Mouse (Mus musculus) gastrocnemius, adult 18-20 months (tissue): ENCODE results near the gene Casq1. TPM values are rescaled to one million over a fixed set of nuclear protein-coding genes. Genes with fewer than 3 reads are reported as not detected.
A peak's percentile ranks its signal among the peaks of the same experiment; 100 is the strongest.
"Not testable (repeated sequence)": the region's sequence is repeated elsewhere in the genome, so short reads cannot be mapped to it uniquely, and the experiment has no call there.

Experiments
- DNase-seq: peaks from one replicate; pipeline ENCODE4 v3.0.0; 2021; ENCODE audit warnings: low spot score
- long read RNA-seq, 2 experiments: library from polyadenylated mRNA; stranded (forward); transcript quantifications; one replicate each; pipeline ENCODE4 v2.0.0; 2021
- total RNA-seq, 2 experiments: library from RNA; stranded (reverse); gene quantifications; 2 replicates each; pipeline ENCODE4 v1.2.3; 2021

The Casq1 gene
- total RNA-seq, result 1,000 to 10,000 TPM; 2,670 to 3,214 TPM
- long read RNA-seq, experiment 1, transcript Casq1-201 (11 exons, 1,847 nt), result major isoform, 7,016 of 7,462 reads
- long read RNA-seq, experiment 1, partial matches to known transcripts, result 98 of 7,462 reads
- long read RNA-seq, experiment 1, other reads (novel, unspliced or antisense), result 345 of 7,462 reads
- long read RNA-seq, experiment 2, transcript Casq1-201 (11 exons, 1,847 nt), result major isoform, 3,534 of 3,756 reads
- long read RNA-seq, experiment 2, partial matches to known transcripts, result 91 of 3,756 reads
- long read RNA-seq, experiment 2, other reads (novel, unspliced or antisense), result 127 of 3,756 reads

DNA sequence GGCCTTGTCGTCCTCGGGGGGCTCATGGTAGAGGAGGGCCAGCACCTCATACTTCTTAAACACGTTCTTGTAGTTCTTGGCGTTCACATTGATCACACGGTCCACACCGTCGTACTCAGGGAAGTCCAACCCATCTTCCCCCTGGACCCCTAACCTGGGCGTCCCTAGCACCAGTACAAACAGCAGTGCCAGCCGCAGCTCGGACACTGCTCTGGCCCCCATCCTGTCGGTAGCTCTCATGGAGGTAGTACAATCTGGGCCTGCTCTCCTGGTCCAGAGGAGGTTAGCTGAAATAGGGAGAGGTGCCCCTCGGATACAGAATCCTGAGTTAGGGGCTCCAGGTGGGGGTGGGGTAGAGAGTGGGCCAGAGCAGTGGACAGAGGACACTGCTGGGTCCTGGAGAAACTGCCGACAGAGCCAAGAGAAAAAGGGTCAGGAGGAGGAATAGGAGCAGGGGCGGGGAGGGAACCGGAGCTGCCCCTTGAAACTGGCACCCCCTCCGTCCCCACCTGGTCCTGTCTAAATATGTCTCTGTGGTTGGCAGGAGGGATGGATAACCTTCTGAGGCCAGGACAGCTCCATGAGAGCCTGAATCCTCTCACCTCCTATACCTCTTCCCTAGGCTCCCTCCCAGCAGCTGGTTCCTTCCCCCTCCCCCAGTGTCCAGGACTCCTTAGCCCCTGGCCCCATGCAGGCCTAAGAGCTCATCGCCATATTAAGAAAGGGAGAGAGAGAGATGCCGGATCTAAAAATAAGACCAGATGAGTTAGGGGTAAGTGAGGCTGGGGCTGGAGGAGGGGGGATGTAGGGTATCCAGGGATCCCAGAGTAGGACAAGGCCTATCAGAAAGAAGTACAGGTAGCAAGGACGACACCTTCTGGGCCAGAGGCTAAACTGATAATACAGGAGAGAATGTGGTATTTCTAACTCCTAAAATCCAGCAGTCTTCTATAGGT, at the start of gene Casq1:
Gene Casq1 (minus strand): TSS at position 418 of the 956 bp plus-strand sequence.
- DNase-seq, result peak; percentile 78

GRCm38 (mm10) chr1:172261477-172262078, 41.9 kb upstream of the Casq1 start, which contains the start of gene Igsf8:
Gene Igsf8 (plus strand): TSS chr1:172261641.
- no peak for DNase-seq

GRCm38 (mm10) chr1:172258314-172258713, 38.6 kb upstream of the Casq1 start, which contains the start of gene Atp1a4:
Gene Atp1a4 (minus strand): TSS chr1:172258414.
- DNase-seq, result no peak

GRCm38 (mm10) chr1:172247679-172248078, 28.0 kb upstream of the Casq1 start:
- peak; percentile 37 for DNase-seq

DNA sequence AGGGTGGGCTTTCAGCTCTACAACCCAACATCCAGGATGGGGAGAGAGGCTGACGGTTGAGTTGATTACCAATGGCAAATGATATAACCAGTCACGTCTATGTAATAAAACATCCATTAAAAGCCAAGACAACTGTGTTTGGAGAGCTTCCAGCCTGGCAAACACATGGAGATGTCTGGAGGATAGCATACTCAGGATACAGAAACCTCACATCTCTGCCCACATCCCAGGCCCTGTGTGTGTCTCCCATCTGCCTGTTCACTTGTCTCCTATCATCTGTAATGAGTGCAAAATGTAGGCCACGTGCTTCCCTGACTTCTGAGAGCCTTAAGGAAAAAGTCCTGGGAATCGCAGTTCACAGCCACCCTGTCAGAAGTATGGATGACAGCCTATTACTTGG, 27.5 kb upstream of the Casq1 start:
- no peak for DNase-seq

DNA sequence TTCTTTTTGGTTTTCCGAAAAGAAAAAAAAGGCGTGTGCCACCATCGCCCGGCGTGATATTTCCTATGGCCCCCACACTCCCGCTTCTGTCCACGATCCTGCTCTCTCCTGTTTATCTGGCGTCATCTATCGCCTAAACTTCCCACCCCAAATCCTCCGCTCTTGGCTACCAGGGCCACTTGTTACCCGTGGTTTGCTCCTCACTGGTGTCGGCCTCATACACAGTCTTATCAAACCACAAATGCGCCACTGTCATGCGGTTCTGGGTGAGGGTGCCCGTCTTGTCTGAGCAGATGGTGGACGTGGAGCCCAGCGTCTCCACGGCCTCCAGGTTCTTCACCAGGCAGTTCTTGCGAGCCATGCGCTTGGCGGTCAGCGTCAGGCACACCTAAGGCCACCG, 25.0 kb upstream of the Casq1 start:
- DNase-seq, result not testable (repeated sequence)

- DNase-seq, result peak; percentile 81
Observed at GRCm38 (mm10) chr1:172243547-172244205, 24.0 kb upstream of the Casq1 start.

GRCm38 (mm10) chr1:172242401-172242800, 22.7 kb upstream of the Casq1 start:
- peak; percentile 65 for DNase-seq

GRCm38 (mm10) chr1:172240945-172241708, 21.5 kb upstream of the Casq1 start:
- DNase-seq, result no peak

- DNase-seq, result no peak
Observed at GRCm38 (mm10) chr1:172229215-172229614, 9.5 kb upstream of the Casq1 start.

DNA sequence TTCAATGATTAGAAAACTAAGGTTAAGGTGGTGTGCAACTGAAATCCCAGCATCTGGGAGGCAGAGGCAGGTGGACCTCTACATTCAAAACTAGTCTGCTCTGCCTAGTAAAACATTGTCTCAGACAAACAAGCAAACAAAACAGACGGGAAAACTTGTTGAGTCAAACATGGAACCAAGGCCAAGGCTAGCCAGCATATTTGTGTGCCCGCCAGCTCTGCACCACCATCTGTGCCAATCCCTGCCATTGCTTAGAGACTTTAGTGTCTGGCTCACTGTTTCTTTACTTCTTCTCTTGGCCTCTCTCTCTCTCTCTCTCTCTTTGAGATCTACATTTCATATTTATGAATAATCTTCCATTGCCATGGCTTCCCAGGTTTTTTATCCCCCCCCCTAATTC, 8.5 kb upstream of the Casq1 start:
- no peak for DNase-seq

GRCm38 (mm10) chr1:172221297-172222063, 1.8 kb upstream of the Casq1 start:
- peak; percentile 62 for DNase-seq

GRCm38 (mm10) chr1:172220414-172220813, 746 bp upstream of the Casq1 start:
- DNase-seq, result peak; percentile 92

- DNase-seq, result no peak
Observed at GRCm38 (mm10) chr1:172218164-172218910, 1.3 kb downstream of the Casq1 start.

DNA sequence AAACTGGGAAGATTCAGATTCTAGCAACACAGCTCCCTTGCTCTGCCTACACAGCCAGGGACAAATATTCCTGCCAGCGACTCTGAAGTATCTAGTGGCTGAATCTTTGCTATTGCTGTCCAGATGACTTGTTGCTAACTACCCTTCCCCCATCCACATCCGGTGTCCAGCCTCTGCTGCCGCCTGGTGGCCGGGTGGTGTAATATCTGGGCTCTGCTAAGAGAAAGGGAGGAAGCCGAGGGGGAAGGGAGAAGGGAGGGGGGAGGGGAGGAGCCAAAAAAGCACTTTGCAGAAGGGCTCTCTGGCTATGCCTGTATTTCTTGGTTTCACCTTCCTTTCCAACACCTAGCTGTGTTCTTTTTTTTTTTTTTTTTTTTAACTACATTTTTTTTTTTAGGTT, 2.5 kb downstream of the Casq1 start:
- DNase-seq, result peak; percentile 98

DNA sequence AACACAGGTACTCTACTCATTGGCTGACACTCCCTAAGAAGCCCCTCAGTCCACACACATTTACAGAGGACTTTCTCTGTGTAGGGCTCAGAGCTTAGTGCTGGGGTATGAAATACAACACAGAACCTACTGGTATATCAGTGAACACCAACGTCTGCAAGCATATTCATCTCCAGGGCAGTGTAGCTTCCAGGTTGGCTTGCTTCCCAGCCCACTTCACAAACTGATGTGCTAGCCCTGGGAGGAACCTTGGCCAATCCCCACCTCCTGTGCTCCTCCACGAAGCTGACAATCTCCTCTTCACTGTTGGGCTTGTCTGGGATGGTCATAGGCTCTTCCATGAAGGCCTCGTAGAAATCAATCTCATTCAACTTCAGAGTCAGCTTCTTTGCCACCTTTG, 4.9 kb downstream of the Casq1 start:
- no peak for DNase-seq

DNA sequence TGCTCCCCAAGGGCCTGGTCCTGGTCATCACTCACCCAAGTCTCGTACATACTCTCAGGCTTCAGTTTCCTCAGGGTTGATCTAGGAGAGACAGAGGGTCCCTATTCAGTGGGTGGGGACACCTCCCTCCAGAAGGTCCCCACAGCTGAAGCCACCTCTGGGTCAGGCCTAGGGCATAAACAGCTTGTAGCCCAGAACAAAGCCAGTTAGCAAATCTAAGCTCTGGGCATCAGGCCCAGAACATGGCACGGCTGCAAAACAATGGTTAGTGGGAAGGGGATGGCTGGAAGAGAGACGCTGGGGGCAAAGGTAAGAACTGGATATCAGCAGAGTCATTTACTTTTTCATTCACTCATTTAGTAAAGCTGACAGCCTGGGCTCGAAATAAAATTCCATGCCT, 5.9 kb downstream of the Casq1 start:
- no peak for DNase-seq

DNA sequence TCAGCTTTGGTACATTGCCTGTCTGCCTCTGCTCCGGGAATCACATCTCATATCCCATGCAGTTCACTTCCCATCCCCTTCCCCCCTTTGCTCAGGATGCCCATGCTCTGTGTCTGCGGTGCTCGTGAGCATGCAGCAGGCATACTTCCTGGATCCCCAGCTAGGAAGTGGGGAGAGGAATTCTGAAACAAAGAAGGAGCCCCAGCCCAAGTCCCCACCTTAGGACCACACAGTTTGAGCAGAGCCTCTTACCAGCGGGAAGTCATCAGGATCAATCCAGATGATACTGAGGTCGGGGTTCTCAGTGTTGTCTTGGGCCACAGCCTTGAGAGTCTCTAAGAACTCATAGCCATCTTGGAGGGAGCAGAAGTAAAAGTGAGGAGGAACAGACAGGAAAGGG, 6.9 kb downstream of the Casq1 start:
- DNase-seq, result no peak

DNA sequence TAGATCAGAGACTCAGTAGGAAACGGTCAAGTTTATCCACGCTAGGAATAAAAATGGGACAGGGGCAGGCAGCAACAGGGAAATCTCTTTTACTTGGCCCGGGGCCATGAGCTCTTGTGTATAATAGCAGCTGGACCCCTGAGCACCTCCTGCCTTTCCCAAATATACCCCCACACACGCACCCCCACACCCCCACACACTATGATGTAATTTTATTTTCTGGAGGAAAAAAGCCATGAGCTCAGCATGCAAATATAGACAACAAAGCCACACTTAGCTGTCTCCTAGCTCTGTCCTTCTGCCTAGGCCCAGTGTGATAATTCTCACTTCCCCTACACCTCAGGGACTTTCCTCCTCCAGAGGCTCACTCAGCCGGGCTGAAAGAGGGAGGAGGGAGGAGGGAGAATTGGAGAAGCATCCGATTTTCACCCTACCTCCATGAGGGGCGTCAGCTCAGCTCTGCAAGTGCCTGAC, 12.5 kb downstream of the Casq1 start:
- DNase-seq, result no peak
